Mouse (Mus musculus) right cerebral cortex, adult 2 months (tissue): ENCODE measurements around the gene Sstr3.

ENCODE experiments used
- DNase-seq, 2 experiments: peaks; one replicate each; pipeline ENCODE4 v3.0.0; 2021 to 2022; ENCODE audit warnings: low spot score in 2 of 2

Gene Sstr3

DNA sequence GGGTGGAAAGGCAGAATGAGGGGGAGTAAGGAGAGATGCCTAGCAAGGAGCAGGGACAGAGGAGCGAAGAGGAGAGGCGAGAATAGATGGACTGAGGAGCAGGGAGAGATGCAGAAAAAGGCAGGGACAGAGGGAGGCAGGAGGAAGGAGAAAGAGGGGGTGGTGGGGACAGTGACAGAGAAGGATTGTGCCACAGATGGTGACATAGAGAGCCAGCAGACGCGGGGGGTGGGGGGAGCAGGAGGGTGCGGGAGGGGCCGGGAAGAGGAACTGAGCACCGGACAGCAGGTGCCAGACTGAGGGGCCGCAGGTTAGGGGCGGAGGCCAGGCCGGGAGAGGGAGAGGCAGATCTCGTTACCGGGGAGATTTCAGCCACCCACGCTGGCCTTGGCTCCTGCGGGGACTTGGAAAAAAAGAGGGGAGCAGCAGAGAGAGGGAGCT is at the start of gene Sstr3:
Gene Sstr3 (minus strand): TSS at position 125 of the 441 bp plus-strand sequence.
- peak; percentile 45 to 57 for DNase-seq

GRCm38 (mm10) chr15:78593896-78594425 is 49.5 kb upstream of the Sstr3 start:
- DNase-seq, result no peak

GRCm38 (mm10) chr15:78592452-78592968 is 48.0 kb upstream of the Sstr3 start:
- no peak for DNase-seq

DNA sequence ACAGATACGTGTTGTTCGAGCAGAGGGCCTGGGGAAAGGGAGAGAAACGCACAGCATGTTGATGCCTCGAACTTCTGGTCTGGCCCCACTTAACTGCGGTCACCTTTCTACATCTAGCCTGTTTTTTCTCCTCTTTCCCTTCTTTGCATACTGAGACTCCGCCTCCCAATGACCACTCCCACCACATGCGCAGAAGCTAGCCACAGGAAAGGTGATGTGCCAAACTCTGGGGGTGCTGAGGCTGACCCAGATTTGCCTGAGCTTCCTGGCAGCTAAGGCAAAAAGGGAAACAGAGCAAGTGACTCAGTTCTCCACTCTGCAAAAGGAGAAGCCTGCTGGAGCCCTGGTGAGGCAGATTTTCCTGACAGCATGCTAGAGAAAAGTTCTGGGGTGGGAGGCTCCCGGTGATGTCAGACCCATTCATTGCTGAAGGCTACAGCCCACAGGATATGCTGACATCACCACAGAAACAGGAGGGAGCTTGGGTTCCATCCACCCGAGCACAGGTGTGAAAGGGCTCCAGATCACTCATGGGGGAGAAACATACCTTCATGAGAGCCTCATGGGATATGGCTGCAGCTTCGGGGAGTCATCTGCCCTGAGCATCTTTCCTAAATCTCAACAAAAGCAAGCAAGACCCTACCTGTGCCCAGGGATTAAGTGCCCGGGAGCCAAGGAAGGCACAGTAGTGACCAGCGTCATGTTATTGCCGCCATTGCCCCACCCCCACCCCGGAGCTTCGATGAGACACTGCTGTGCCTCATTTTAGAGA is 47.4 kb upstream of the Sstr3 start:
- no peak for DNase-seq

GRCm38 (mm10) chr15:78590785-78591184 is 46.3 kb upstream of the Sstr3 start:
- DNase-seq, result no peak

DNA sequence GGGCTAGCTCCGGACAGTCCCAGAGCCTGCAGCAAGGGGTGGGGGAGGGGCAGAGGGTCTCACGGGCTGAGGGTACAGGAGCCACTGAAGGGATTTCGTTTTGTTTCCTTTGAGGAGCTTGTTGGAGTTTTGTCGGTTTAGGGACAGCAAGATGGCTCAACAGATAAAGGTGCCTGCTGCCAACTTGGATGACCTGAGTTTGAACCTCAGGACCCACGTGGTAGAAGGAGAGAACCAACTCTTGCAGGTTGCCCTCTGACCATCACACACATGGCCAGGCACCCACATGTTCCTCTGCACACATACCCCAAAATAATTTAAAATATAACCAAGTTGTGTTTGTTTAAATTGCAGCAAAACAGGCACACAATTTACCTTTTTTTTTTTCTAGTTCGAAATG is 45.5 kb upstream of the Sstr3 start:
- DNase-seq, result no peak

- no peak for DNase-seq
Measured at GRCm38 (mm10) chr15:78588900-78589299, 44.4 kb upstream of the Sstr3 start.

GRCm38 (mm10) chr15:78588049-78588448 is 43.6 kb upstream of the Sstr3 start:
- DNase-seq, result no peak

- peak; percentile 93 for DNase-seq
Measured at GRCm38 (mm10) chr15:78587050-78587994, 42.8 kb upstream of the Sstr3 start.

- no peak for DNase-seq
Measured at GRCm38 (mm10) chr15:78585404-78585803, 40.9 kb upstream of the Sstr3 start.

DNA sequence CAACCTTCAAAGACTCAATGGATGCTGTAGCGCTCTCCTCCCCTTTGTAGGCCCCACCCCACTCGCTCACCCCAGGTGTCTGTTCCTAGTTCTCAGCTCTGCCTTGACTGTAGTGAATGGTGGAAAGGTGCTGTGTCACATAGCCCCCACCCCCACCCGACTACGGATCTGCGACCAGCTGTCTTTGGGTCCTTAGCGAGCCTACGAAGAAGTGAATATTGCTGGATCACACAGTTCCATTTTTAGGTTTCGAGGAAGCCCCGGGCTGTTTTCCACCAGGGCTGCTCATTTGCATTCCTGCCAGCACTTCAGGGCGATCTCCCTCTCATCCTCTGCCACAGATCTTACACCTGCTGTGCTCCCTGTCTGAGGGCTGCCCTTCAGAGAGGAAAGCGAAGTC is 38.9 kb upstream of the Sstr3 start:
- peak in 1 of 2 experiments; percentile 41 for DNase-seq

DNA sequence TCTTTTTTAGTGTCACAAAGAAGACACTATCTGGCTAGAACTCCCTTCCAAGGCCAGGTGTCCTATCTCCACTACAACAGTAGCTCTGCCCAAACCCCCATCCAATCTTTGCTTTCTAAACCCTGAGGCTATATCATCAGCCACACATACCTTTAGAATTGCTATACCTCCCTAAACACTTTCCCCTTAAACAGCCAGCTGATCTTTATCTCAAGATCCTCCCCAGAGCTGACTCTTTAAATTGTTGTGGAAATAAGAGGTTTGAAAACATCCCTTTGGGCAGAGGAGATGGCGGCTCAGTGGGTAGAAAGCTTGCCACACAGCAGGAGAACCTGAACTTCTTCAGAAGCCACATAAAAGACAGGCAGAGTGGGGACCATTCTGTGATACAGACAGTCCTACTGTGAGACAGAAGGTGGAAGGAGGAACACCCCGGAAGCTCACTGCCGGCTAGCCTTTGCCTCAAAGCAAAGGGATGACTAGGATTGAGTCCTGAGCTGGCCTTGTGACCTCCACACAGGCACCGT is 31.9 kb upstream of the Sstr3 start:
- no peak for DNase-seq

- DNase-seq, result no peak
Measured at GRCm38 (mm10) chr15:78572658-78573397, 28.3 kb upstream of the Sstr3 start, which contains the start of gene Rac2. Gene Rac2, minus strand, starts transcription at chr15:78572783.

DNA sequence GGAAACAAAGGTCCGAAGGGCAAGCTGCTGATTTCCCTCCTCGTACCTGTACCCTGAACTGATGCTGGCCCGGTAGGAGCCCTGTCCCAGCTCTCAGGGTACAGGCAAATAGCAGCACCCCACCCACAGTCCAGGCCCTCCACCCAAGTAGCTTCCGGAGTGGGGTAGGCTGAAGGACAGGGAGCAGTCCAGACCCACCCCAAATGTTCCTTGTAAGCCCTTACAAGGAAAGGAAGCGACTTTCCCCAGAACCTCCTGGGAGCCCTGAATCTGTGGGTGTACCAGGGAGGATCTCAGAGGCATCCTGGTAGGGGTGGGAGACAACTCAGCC is 27.8 kb upstream of the Sstr3 start:
- no peak for DNase-seq

DNA sequence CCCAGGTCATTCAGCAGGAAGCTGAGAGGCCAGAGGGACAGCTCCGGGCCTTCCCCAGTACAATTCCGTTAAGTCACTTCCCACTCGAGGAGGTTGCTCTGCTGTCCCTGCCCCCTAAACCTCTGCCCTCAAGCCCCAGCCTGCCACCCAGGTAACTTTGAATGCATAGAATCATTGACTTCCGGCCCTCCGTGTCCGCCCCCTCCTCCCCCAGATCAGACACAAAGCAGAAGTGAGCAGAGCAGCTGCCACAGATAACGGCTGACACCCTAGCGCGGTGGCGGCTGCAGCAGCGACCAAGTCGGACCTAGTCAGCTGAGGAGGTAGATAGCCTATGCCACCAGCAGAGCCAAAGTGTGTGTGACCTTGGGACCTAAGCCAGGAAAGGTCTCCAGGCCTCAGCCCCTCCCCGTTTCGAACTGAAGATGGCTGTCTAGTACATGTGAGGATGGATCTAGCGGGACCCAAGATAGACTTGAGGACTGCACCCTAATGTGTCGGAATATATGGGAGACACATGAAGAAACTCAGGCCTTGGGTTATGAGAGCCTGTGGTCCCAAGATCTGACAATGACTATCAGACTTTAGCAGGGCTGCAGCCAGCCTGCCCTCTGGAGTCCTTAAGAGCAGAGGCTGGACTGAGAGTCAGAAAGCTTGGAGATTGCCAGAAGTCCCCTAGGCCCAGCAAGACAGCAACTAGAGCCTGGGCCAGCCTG is 27.2 kb upstream of the Sstr3 start:
- no peak for DNase-seq

DNA sequence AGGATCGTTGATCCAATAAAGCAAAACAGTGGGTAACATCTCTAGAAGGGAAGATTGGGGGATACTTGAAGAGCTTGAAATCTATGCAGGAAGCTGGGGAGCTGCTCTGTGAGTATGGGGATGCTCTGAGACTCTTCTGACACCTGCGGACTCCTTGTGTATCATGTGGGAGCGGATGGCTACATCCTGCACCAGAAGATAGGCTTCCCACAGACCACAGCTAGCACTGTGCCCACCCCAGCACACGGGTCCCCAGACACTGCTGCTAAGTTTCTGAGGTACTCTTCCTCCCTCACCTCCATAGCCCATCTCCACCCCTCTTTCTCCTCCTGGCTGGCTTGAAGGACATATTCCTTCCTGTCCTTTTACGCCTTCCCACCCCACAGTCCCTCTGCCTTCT is 25.7 kb upstream of the Sstr3 start:
- DNase-seq, result no peak

DNA sequence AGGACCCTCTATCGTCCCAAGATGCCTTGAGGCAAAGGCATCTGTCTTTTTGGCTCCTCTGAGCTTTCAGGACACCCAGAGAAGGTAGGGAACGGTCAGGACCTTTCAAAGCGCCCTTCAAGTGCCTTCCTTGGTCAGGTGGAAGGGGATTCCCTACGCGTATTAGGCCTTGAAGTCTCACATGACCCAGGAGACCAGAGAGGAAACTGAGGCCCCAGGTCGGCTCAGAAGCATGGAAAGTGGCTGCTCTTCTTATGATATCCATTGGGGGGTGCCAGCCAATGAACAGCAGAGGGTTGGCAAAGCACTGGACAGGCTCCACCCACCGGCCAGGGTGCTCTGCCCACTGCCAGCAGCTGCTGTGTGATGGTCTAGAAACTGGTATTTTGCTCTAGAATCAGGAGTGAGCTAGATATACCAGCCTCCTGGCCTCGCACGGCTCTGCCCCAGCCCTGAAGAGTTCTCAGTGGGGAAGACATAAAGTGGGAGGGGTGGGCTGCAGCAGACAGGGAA is 23.2 kb upstream of the Sstr3 start:
- no peak for DNase-seq

- no peak for DNase-seq
Measured at GRCm38 (mm10) chr15:78564764-78565435, 20.4 kb upstream of the Sstr3 start.

DNA sequence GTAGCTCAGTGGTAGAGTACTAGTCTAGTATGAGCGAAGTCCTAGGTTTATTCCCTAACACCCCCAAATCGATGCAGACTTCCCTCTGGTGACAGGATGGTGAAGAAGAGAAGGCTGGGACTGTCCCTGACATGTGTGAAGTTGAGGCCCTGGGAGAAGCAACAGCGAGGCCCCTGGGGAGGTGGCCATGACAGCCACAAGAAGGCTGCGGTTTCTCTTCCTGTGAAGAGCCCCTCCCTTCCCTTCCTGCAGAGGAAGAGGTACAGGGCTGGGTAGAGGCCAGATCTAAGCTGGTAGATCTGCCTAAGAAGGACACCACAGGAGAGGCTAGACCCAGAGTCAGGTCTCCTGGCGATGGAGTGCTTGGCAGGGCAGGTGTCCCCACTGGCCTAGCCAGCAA is 19.5 kb upstream of the Sstr3 start:
- no peak for DNase-seq

DNA sequence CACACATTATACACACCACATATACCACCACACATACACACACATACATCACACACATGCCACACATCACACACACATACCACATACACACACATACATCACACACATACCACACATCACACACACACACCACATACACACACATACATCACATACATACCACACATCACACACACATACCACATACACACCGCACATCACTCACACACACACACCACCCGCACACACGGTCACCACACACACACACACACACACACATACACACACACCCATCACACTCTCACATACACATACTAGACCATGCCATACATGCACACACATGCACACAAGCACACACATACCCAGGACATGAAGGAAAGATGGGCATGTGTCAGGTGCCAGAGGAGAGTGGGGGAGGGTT is 18.9 kb upstream of the Sstr3 start:
- no peak for DNase-seq
